Mouse (Mus musculus) cortical plate, adult 2 months (tissue): ENCODE data around the gene Fcgr3.

Source experiments
- CTCF ChIP-seq: fragments of 200-500 bp; IDR thresholded peaks from 2 replicates; pipeline ENCODE4 v1.5.1; 2011; ENCODE audit warnings: mild to moderate bottlenecking, control low read depth, low read length; ENCODE audit not compliant: insufficient read depth; ENCODE audit errors: extremely low read depth
- POLR2A ChIP-seq: fragments of 200-500 bp; IDR thresholded peaks from 2 replicates; pipeline ENCODE4 v1.6.1; 2011; ENCODE audit warnings: mild to moderate bottlenecking, low read length, control low read depth; ENCODE audit not compliant: insufficient read depth; ENCODE audit errors: extremely low read depth

DNA sequence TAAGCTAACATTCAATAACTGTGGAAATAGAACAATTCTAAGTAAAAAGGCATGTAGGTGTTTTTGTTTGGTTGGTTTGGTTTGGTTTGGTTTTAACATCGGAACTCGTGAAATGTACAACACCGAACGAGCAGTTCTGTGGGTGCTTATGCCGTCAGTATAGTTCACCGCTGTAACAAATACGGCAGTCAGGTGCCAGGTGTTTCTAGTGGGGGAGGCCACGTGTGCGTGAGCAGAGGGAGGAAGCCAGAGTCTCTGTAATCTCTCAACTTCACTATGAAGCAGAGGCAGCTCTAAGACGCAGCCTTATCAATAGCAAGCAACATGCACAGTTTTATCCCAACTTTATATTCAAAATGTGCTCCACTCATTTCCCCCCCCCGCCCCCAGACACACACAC lies 29.1 kb downstream of the Fcgr3 start:
- TF ChIP-seq CTCF (no peak), POLR2A (no peak)
